Mouse (Mus musculus) v-Abl transformed pro-B cells (cell line): Measurements from ENCODE around the gene Bik.

Source experiments
- in situ Hi-C, 2 experiments: fragments of 400-800 bp; cut with MboI; formaldehyde crosslinking; loops; one replicate each; pipeline ENCODE4 v1.15.1; 2025; ENCODE audit not compliant: unreplicated experiment in 2 of 2

The Bik gene

GRCm38 (mm10) chr15:83526424-83527091 is at the start of gene Bik:
Gene Bik, plus strand, starts transcription at chr15:83526862.
- in situ Hi-C loops, result loop anchor here in 1 of 2 experiments (25.0 kb wide), 2 partner anchors 211 to 536 kb away; partner anchors contain the start of genes Efcab6 and Scube1

DNA sequence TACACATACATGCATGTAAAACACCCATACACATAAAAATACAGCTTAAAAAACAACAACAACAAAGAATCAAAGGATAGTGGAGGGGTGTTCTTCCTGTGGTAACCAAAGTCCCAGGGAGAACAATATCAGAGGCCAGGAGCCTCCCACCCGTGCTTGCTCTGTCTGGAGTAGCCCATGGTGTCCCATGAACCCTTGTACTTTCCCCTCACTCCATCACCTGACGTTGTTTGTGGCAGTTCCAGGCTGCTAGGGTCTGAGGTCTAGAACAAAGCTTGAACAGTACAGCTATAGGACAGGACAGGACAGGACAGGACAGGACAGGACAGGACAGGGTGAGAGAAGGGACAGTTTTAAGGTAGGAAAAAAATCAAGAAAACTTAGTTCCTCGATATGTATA is 48.6 kb upstream of the Bik start:
- in situ Hi-C loops, result no loop called here

- in situ Hi-C loops, result loop anchor here (5.0 to 10.0 kb wide), 2 partner anchors 83 to 265 kb away; no protein-coding TSS in a partner anchor
Measured at GRCm38 (mm10) chr15:83479818-83480217, 46.8 kb upstream of the Bik start.

- in situ Hi-C loops, result loop anchor here (5.0 to 10.0 kb wide), 2 partner anchors 84 to 267 kb away; no protein-coding TSS in a partner anchor
Measured at GRCm38 (mm10) chr15:83481236-83481780, 45.4 kb upstream of the Bik start.

DNA sequence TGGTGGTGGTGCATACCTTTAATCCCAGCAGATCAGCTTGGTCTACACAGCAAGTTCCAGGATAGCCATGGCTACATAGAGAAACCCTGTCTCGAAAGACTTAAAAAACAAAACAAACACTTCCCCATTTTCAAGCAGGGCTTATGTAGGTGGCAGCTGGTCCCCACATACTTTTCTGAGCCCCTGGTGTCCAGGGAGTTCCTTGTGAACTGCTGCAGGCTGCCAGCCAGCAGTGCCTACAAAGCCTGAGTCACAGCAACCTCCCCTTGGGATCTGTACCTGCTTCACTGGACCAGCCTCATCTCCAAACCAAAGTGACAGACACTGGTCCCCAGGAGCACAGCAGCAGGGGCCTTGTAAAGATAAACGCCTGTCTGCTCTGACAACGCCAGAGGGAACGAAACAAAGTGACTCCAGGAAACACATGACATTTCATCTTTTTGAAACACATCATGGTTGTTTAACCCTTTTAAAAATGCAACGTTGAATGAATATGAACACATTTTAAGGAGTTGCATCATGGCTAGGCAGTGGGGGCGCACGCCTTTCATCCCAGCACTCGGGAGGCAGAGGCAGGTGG is 43.9 kb upstream of the Bik start:
- in situ Hi-C loops, result loop anchor here (5.0 to 10.0 kb wide), 2 partner anchors 85 to 268 kb away; no protein-coding TSS in a partner anchor

GRCm38 (mm10) chr15:83483482-83483881 is 43.2 kb upstream of the Bik start:
- in situ Hi-C loops, result loop anchor here (5.0 to 10.0 kb wide), 2 partner anchors 86 to 269 kb away; no protein-coding TSS in a partner anchor

- in situ Hi-C loops, result loop anchor here (5.0 to 10.0 kb wide), 2 partner anchors 87 to 270 kb away; no protein-coding TSS in a partner anchor
Measured at GRCm38 (mm10) chr15:83484311-83484710, 42.4 kb upstream of the Bik start.

GRCm38 (mm10) chr15:83487477-83488115 is 39.1 kb upstream of the Bik start:
- in situ Hi-C loops, result loop anchor here (5.0 to 10.0 kb wide), 2 partner anchors 270 to 273 kb away; no protein-coding TSS in a partner anchor

DNA sequence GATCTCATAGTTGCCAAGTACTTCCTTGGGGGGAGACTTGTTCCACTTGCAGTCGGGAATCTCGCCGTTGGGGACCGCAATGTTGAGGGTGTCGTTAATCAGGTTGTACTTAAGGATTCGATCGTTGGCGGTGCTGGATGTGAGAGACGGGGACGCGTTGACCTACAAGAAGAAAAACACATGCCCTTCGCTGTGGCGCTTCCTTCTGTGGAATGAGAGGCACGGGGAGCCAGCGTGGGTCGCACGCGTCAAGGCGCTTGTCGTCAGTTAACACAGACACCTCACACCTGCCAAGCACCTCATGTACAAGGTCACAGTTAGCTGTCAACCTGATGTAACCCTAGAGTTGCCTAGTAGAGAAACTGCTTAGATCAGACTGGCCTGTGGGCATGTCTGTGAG is 37.2 kb upstream of the Bik start:
- in situ Hi-C loops, result loop anchor here (5.0 to 10.0 kb wide), 2 partner anchors 272 to 275 kb away; no protein-coding TSS in a partner anchor

DNA sequence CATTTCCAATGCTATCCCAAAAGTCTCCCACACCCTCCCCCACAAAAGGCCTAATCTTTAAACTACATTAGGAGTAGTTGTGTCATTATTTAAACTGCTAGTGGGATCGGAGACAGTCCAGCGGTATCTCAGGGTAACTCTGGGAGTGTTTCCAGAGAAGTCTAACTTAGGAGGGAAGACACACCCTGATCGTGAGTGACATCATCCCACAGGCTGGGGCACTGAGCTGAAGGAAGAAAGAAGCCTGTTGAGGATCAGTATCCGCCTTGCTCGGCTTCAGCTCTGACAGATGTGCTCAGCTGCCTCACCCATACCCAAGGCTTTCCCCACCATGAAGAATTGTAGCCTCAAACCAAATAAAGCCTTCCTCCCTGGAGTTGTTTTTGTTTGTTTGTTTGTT is 34.8 kb upstream of the Bik start:
- in situ Hi-C loops, result loop anchor here in 1 of 2 experiments (10.0 kb wide), 1 partner anchor 687 kb away; no protein-coding TSS in a partner anchor

- in situ Hi-C loops, result loop anchor here in 1 of 2 experiments (10.0 kb wide), 1 partner anchor 689 kb away; no protein-coding TSS in a partner anchor
Measured at GRCm38 (mm10) chr15:83493856-83494571, 32.6 kb upstream of the Bik start.

DNA sequence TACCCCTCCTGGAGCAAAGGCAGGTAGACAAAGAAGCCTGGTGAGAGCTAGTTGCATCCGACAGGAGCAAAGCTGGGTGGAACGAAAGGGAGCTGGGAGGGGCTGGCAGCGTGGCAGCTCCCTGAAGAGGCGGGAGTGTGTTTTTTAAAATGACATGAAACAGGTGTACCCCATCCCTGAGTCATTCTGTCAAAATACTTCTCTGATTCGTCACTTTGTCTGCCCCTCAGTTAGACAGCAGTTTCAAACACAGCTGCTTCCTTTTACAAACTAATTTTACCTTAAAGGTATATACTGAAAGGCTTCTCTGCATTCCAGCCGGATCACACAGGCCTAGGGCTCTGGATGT is 32.1 kb upstream of the Bik start:
- in situ Hi-C loops, result loop anchor here in 1 of 2 experiments (10.0 kb wide), 1 partner anchor 690 kb away; no protein-coding TSS in a partner anchor

GRCm38 (mm10) chr15:83495195-83495594 is 31.5 kb upstream of the Bik start:
- in situ Hi-C loops, result loop anchor here in 1 of 2 experiments (10.0 kb wide), 1 partner anchor 690 kb away; no protein-coding TSS in a partner anchor

DNA sequence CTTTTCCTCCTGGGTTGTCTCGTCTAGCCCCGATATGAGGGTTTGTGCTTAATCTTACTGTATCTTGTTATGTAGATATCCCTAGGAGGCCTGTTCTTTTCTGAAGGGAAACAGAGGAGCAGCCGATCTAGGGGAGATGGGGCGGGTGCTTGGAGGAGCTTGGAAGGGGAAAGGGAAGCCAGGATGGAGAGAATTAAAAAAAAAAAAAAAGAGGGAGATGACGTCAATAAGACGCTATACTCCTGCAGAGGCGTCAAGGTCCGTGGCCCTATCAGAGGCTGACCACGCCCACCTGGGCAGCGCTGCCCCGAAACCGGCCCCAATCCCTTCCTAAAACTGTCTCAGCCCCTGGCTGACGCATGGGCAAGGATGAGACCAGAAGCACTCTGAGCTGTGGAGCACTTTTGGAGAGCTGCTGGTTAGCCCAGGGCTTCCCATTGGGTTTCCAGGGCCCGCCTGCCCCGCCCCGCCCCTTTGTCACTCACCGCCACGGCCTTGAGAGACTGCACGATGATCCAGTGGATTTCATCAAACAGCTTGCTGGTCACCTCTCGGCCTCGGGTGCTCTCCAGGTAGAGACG is 30.8 kb upstream of the Bik start:
- in situ Hi-C loops, result loop anchor here in 1 of 2 experiments (10.0 kb wide), 1 partner anchor 691 kb away; no protein-coding TSS in a partner anchor

DNA sequence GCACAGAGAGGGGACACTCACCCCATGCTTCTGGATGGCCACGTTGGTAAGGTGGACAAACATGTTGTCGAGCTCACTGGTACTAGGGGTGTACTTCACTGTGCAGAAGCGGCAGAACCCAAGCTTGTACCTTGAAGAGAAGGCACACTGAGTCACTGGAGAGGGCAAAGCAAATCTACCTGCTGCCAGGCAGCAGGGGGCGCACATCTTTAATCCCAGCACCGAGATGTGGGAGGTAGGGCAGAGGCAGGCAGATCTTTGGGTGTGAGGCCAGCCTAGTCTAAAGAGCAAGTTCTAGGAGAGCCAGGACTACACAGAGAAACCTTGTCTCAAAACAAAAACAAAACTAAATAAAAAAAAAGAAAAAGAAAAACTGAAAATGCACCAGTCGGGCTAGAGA is 29.4 kb upstream of the Bik start:
- in situ Hi-C loops, result loop anchor here in 1 of 2 experiments (10.0 kb wide), 1 partner anchor 692 kb away; no protein-coding TSS in a partner anchor

DNA sequence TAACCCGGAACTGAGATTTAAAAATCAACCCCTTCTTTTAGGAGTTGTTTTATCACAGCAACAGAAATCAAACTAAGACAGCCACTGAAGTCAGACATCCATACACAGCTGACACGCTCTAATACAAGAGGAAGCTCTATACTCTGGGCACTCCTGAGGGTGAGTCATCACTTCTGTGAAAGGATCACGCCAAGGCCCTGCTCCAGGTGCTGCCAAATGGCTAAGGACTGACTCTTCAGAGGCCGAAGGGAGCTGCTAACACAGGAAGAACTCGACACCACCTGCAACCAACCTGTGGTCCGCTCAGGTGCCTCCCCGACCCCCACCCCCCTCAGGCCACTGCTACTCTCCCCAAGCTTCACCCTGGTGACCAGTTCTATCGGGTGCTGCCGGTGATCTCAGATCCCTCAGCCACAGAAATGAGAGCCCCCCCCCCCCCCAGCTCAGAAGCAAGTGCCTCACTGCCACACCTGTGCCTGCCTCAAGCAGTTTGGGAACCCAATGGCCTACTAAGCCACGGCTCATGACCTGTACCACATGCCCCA is 27.4 kb upstream of the Bik start:
- in situ Hi-C loops, result loop anchor here in 1 of 2 experiments (10.0 kb wide), 1 partner anchor 694 kb away; no protein-coding TSS in a partner anchor

- in situ Hi-C loops, result loop anchor here in 1 of 2 experiments (25.0 kb wide), 2 partner anchors 262 to 1238 kb away; partner anchors contain the start of genes 1500009C09Rik and Sept3
Measured at GRCm38 (mm10) chr15:83500352-83500751, 26.3 kb upstream of the Bik start.

DNA sequence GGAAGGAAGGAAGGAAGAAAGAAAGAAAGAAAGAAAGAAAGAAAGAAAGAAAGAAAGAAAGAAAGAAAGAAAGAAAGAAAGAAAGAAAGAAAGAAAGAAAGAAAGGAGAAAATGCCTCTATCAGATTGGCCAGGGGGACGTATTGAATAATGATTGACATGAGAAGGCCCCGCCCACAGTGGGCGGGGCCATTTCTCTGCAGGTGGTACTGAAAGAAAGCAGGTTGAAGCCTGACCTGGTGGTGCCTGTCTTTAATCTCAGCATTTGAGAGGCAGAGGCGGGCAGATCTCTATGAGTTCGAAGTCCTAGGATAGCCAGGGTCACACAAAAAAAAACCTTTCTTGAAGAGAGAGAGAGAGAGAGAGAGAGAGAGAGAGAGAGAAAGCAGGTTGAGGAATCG is 25.2 kb upstream of the Bik start:
- in situ Hi-C loops, result loop anchor here in 1 of 2 experiments (25.0 kb wide), 2 partner anchors 261 to 1239 kb away; partner anchors contain the start of genes 1500009C09Rik and Sept3
